Mouse (Mus musculus) ES-Bruce4 (cell line): ENCODE results near the gene Pkp4. TPM values are rescaled to one million over a fixed set of nuclear protein-coding genes. Genes with fewer than 3 reads are reported as not detected.

ENCODE experiments used
- H3K27ac ChIP-seq: 2 replicates; pipeline ENCODE4 v1.5.1; 2012; ENCODE audit warnings: low read length, inconsistent platforms; ENCODE audit not compliant: insufficient read depth
- H3K27me3 ChIP-seq: 2 replicates; pipeline ENCODE4 v1.6.1; 2012; ENCODE audit warnings: mild to moderate bottlenecking, low read length, inconsistent platforms; ENCODE audit not compliant: control insufficient read depth, poor library complexity, insufficient read depth, severe bottlenecking
- H3K36me3 ChIP-seq: 2 replicates; pipeline ENCODE4 v1.6.1; 2012; ENCODE audit warnings: inconsistent platforms, mild to moderate bottlenecking, low read length, moderate library complexity; ENCODE audit not compliant: control insufficient read depth, poor library complexity, insufficient read depth, severe bottlenecking
- H3K4me1 ChIP-seq: one replicate; pipeline ENCODE4 v1.8.1; 2011; ENCODE audit warnings: low read length; ENCODE audit not compliant: control insufficient read depth, insufficient read depth
- H3K4me3 ChIP-seq: 2 replicates; pipeline ENCODE4 v1.5.1; 2011; ENCODE audit warnings: low read depth, mild to moderate bottlenecking, low read length
- H3K9ac ChIP-seq: 2 replicates; pipeline ENCODE4 v1.6.1; 2012; ENCODE audit warnings: low read depth, mild to moderate bottlenecking, inconsistent platforms; ENCODE audit not compliant: poor library complexity, severe bottlenecking
- H3K9me3 ChIP-seq: replicated peaks from 2 replicates; pipeline ENCODE4 v1.6.1; 2012; ENCODE audit warnings: mild to moderate bottlenecking, low read length, inconsistent platforms; ENCODE audit not compliant: control insufficient read depth, poor library complexity, insufficient read depth, severe bottlenecking
- CTCF ChIP-seq: IDR thresholded peaks from one replicate; pipeline ENCODE4 v1.8.1; 2011; ENCODE audit warnings: low read depth, low read length
- EP300 ChIP-seq: IDR thresholded peaks from 2 replicates; pipeline ENCODE4 v1.6.1; 2011; ENCODE audit warnings: low read depth, low read length; ENCODE audit not compliant: insufficient read depth
- POLR2A ChIP-seq: IDR thresholded peaks from one replicate; pipeline ENCODE4 v1.8.1; 2011; ENCODE audit warnings: low read length; ENCODE audit not compliant: insufficient read depth
- polyA plus RNA-seq: library from polyadenylated mRNA; stranded (reverse); fragments of >200 nt; gene quantifications from 2 replicates; pipeline ENCODE4 v1.2.4, GENCODE M21; 2011; ENCODE audit warnings: low read depth; ENCODE audit not compliant: missing spikeins, insufficient read depth, insufficient read length

Pkp4 gene
- polyA plus RNA-seq, 1 experiment: 82.1 TPM

- TF ChIP-seq CTCF: no peak
Measured at GRCm38 (mm10) chr2:59348585-59348984, 187.9 kb downstream of the Pkp4 start.

DNA sequence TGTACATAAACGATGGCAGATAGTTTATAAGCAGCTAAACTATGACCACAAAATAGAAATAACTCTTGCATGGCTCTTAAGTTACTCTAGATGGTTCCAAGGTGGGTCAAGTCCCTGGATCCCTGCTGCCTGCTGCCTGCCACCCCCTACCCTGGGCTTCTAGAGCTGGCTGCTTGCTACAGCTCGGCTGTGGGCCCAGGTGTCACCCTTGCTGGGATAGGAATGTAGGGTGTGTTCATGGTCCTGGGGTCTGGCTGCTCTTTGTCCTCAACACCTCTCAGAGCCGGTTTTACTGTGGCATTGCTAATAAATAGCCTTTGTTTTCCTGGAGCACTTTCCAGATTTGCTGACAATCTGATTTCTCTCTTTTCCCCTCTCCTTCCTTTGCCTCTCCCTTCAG is 189.4 kb downstream of the Pkp4 start:
- no peaks in the 10 kb centered on the region for H3K9me3 ChIP-seq
- H3K27me3 ChIP-seq: no peaks in the 10 kb centered on the region
- peaks cover 10% of the 10 kb centered on the region; the same call in 1 of the 2 replicates for H3K36me3 ChIP-seq
- peaks cover 4% of the 10 kb centered on the region for H3K4me1 ChIP-seq
- no peak overlapping the region for H3K4me3 ChIP-seq
- H3K27ac ChIP-seq: no peak overlapping the region; the same call in 1 of the 2 replicates
- no peak overlapping the region for H3K9ac ChIP-seq
- TF ChIP-seq CTCF (no peak), POLR2A (no peak), EP300 (no peak)

More at GRCm38 (mm10) chr2:59348585-59348984, 187.9 kb downstream of the Pkp4 start:
- peaks cover 4% of the 10 kb centered on the region for H3K4me1 ChIP-seq
- H3K9ac ChIP-seq: no peak overlapping the region
- no peak overlapping the region for H3K4me3 ChIP-seq
- H3K27ac ChIP-seq: no peak overlapping the region
- H3K9me3 ChIP-seq: no peaks in the 10 kb centered on the region
- H3K36me3 ChIP-seq: no peaks in the 10 kb centered on the region
- no peaks in the 10 kb centered on the region for H3K27me3 ChIP-seq

DNA sequence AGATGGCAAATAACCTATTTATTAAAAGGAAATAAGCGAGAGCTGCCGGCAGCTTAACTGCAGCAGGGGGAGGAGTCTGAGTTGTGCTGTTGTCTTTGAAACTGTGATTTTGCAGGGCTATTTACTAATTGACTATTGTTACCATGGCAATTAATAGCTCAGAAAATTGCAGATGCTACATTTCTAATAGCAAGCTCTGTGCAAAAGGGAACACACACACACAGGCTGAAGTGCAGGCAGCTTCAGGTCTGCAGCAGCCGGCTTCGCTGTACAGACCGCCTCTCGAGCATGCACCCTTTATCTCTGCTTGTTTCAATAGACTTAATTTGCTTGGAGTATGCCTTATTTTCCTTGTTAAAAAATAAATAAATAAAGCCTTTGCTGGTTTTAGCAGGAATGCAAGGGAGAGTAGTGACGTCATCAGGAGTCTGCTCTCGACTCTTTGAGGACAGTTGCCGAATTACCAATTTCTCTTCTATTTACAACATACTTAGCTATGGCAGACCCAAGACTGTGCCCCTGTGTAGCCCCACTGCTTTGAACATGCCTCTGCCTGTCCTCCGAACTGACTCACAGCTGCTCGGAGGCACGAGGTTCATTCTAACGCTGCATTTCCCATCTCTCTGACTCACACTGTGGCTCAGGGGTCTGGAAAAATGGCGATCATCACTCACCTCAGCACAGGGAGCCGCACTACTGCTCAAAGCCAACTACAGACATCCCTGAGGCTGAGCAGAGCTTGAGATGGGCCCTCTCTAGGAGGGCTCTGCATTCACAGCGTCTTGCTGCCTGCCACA is 190.9 kb downstream of the Pkp4 start:
- no peaks in the 10 kb centered on the region for H3K9me3 ChIP-seq
- peaks cover 12% of the 10 kb centered on the region; the same call in 1 of the 2 replicates for H3K36me3 ChIP-seq
- H3K27ac ChIP-seq: 0 out of 2 replicates have a peak overlapping the region, but pooled peaks have one; percentile 28
- no peak for TF ChIP-seq EP300
- TF ChIP-seq CTCF: no peak
- TF ChIP-seq POLR2A: no peak
- no peaks in the 10 kb centered on the region for H3K27me3 ChIP-seq
- no peak overlapping the region for H3K9ac ChIP-seq
- peaks cover 4% of the 10 kb centered on the region for H3K4me1 ChIP-seq
- no peak overlapping the region for H3K4me3 ChIP-seq

GRCm38 (mm10) chr2:59353821-59354220 is 193.2 kb downstream of the Pkp4 start:
- no peaks in the 10 kb centered on the region for H3K9me3 ChIP-seq

DNA sequence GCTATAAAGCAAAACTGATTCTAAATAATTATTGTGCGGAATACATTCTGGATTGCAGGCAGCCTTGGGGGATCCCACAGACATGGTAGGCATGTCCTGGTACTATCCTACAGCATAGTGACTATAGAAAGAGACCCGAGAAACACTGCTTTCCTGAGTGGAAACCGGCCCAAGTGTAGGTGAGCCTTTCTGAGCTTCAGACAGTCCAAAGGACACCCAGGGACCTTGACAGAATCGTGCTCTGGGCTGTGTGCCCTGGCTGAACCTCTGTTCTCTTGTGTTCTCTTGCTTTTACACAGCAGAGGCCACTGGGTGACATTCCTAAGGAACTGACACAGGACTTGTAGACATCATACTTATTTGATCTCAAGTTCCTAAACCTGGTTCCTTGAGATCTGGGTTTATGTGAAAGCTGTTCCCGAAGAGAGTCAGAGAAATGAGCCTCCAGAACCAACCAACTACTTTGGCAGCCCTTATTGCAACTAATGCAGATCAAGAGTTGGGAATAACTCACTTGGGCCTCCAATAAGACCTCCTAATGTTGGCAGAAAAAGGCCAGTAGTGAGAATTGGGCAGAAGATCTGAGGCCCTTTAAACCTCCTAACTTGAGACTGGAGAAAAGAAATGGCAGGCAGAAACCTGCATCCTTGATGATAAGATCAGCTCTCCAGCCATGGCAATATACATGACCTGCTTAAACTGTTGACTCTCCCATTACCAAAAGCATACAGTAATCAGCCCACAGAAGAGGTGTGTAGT is 195.1 kb downstream of the Pkp4 start:
- no peaks in the 10 kb centered on the region for H3K9me3 ChIP-seq
- H3K27ac ChIP-seq: no peak overlapping the region

More at GRCm38 (mm10) chr2:59353821-59354220, 193.2 kb downstream of the Pkp4 start:
- H3K27ac ChIP-seq: no peak overlapping the region
- no peak overlapping the region for H3K4me3 ChIP-seq
- no peaks in the 10 kb centered on the region for H3K4me1 ChIP-seq
- no peaks in the 10 kb centered on the region for H3K27me3 ChIP-seq
- H3K9ac ChIP-seq: no peak overlapping the region
- TF ChIP-seq POLR2A (no peak), CTCF (no peak), EP300 (no peak)
- H3K36me3 ChIP-seq: peaks cover 12% of the 10 kb centered on the region; the same call in 1 of the 2 replicates

More for the DNA sequence above, 195.1 kb downstream of the Pkp4 start:
- H3K4me1 ChIP-seq: no peaks in the 10 kb centered on the region
- no peaks in the 10 kb centered on the region for H3K27me3 ChIP-seq
- no peak for TF ChIP-seq POLR2A
- H3K4me3 ChIP-seq: no peak overlapping the region
- peaks cover 12% of the 10 kb centered on the region; the same call in 1 of the 2 replicates for H3K36me3 ChIP-seq
- H3K9ac ChIP-seq: no peak overlapping the region
